Mouse (Mus musculus): ENCODE measurements at regions not wholly inside any gene's neighbourhood (a gene's known extent, or its start where the extent isn't known, plus 50 kb on each side); places are given as distances from the start of the nearest gene placed in this dataset.

DNA sequence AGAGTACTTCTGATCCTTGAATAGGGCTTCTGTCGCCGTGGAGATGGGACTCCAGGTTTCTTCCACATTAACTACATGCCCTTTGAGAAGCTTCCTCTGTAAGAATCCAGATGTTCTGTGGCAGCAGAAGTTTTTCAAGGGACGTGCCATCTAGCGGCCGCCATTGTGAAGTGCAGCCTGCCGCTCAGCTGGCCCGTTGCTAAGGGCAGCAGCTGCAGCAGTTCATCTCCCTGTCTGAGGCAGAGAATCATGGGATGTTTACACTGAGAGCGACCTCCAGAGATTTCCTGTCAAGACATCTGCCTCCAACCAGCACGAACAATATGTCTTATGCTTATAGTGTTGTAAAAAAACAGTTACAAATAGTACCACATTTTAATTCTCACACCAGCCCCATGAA, 395.0 kb upstream of the Plxna2 start:
- TF ChIP-seq TAL1 (IDR thresholded peaks at IDR 0.05; ENCODE audit: low read length) (no peak), GATA1 (IDR thresholded peaks at IDR 0.05; ENCODE audit: low read length) (no peak)
